Mouse (Mus musculus) common myeloid progenitor, adult 5-6 weeks (primary cell): ENCODE results near the gene 1700001C02Rik. TPM values are rescaled to one million over a fixed set of nuclear protein-coding genes. Genes with fewer than 3 reads are reported as not detected.
A peak's percentile ranks its signal among the peaks of the same experiment; 100 is the strongest.

Source experiments
- ATAC-seq: replicated peaks from 2 replicates; pipeline ENCODE4 v1.8.0; 2016; ENCODE audit warnings: low read depth, mild to moderate bottlenecking, moderate TSS enrichment, inconsistent platforms; ENCODE audit not compliant: poor library complexity, severe bottlenecking
- total RNA-seq: library from RNA; stranded (forward); fragments of 200-1000, 187-1606 nt; gene quantifications from 2 replicates; pipeline ENCODE4 v1.2.3, GENCODE M21; 2017

The 1700001C02Rik gene
- total RNA-seq, 1 experiment from 2014 or later = not detected

DNA sequence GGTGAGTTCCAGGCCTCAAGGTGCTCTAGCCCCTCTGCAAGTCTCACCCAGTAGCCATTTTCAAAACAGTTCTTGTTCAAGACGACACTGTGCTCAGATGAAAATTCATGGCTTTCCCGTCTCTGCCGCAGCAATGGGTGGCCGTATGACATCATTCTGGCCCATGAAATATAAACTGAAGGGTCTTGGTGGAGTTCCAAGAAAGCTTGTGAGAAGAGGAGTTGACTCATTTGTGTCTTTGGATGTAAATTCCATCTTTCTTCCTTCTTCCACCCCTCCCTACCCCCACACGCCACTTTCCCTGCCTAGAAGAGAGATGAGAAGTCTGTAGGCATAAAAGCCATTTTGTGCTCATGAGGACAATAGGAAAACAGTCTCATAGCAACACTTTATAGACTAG lies 25.0 kb downstream of the 1700001C02Rik start:
- ATAC-seq = no peak

DNA sequence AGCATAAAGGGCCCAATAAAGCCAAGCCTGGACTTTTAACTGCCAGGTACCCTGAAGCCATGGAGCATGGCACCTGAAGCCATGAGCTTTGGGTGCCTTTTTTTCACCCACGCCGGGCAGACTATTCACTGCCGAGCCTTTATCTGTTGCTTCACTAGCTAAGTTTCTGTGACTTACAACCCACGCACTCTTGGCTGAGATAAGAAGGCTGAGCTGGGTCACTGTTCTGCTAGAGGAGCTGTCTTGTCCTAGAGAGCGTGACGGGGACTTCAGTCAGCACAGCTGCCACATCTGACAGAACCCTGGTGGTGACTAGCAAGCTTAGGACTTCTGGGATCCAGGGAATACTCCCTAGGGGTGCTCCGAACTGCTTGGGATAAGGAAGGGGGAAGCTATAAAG lies 27.9 kb downstream of the 1700001C02Rik start:
- ATAC-seq = no peak

DNA sequence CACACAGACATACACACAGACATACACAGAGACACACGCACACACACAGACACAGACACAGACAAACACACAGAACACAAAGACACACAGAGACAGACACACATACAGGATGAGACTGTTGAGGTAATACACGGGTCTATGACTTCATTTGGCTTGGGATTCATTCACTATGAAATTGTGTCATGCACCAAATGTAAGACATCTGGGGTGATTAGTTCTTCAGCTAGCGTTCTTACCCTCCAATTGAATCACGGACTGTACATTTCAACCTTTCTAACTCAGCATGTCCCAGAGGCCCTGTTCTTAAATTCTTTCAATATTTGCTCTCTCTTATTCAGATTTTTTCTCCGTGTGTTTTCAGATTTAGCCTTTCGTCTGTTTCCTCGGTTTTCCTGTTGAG lies 28.8 kb downstream of the 1700001C02Rik start:
- no peak for ATAC-seq

DNA sequence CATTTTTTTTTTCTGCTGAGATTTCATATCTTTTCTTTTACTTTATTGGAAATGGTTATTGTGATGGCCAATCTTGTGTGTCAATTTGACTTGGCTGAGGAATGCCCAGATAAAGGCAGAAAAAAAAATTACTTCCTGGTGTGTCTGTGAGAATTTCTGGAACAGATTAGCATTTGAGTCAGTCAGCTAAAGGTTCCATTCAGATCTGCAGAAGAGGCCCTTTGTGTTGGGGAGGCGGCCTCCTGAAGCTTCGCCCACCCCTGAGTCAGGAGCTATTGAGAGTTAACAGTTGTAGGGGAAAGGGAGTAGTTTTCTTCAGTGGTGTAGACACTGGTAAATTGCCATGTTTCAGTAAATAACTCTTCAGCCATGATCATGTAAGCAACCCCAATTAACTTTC lies 29.4 kb downstream of the 1700001C02Rik start:
- ATAC-seq = no peak

GRCm38 (mm10) chr5:30496821-30497220 lies 31.0 kb downstream of the 1700001C02Rik start:
- ATAC-seq = no peak

- ATAC-seq = no peak
Observed at GRCm38 (mm10) chr5:30497299-30497698, 31.5 kb downstream of the 1700001C02Rik start.

DNA sequence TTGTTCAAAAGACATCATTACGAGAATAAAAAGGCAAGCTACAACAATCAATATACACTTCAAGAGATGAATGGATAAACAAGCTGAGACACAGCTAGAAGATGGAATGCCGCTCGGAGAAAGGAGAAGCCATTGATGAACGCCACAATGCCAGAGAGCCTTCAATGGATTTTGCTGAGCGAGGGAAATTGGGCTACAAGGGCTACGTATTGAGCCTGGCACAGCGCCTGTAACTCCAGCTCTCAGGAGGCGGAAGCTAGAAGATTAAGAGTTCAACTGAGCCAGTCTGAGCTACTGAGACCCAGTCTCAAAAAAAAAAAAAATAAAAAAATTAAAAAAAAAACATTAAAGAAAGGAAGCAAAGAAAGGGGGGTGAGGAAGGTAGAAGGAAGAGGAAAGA lies 47.3 kb downstream of the 1700001C02Rik start:
- ATAC-seq = no peak

GRCm38 (mm10) chr5:30516376-30516775 lies 50.5 kb downstream of the 1700001C02Rik start:
- peak; percentile 86 for ATAC-seq

DNA sequence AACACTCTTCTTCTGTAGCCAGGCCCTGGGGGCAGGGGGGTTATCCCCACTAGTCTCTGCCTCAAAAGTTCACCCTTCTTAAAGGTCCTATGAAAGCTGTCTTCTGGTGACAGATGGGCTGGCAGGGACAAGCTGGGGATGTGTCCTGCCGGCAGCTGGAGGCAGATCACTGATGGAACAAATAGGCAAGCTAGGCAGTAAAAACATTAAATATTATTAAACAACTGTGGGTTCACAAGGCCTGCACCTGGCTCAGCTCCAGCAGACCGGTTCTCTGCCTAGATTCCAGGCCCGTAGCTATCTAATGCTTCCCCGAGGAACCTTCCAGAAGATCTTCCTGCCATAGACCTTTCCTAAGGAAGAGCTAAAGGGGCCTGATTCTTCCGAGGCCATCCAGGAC lies 52.3 kb downstream of the 1700001C02Rik start:
- no peak for ATAC-seq

DNA sequence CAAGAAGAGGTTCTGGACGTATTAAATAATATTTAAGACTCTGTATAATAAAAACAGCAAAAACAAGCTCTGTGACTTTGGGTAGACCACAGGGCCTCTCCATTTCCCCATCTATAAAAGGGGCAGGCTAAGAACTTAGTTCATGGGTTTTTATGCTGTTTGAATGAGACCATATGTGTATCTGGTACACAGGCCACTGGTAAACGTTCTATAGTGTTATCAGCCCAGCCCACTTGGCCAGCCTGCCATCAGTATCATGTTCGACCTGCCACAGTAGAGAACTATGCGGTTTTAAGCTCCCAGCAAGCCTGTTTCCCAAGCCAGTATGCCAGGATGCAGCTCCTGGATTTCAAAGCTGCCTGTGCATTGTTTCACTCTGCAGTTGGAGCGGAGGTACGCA lies 52.7 kb downstream of the 1700001C02Rik start:
- ATAC-seq = peak; percentile 41; the same call in 1 of the 2 replicates

DNA sequence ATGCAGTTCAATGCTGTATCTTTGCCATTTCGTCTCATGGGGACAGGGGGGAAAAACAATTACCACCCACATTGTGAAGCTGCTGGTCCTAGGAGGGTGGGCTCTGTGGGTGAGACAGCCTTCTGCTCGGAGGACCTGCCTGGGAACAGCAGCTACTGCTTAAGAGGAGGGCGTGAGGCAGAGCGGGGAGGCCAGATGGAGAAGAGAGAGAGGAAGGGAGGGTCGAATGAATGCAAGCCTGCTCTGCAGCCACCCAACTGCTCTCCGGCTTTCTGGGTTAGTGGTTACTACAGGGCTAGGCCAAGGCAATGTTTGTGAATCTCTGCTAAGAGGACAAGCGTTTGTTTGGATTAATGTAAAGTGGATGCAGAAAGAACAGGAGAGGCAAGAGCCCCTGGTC lies 53.6 kb downstream of the 1700001C02Rik start:
- no peak for ATAC-seq

GRCm38 (mm10) chr5:30520214-30520732 lies 54.4 kb downstream of the 1700001C02Rik start:
- no peak for ATAC-seq

GRCm38 (mm10) chr5:30522406-30522805 lies 56.6 kb downstream of the 1700001C02Rik start:
- no peak for ATAC-seq

DNA sequence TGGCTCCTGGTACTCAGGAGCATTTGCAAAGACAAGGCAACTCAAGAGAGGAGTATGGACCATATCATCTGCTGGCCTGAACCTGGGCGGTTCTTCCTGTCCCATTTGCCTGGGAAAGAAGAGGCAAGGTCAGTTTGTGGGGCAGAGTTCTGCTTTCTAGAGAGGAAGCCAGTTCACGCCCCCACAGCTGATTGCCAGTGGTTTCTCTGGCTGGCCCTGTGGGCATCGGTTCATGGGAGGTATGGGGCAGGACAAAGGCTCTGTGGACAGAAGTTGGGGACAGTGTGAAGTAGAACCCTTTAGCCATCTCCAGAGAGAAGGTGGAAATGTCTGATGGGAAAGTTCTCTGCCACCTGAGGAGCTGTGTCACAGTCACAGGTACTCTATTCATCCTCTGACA lies 57.3 kb downstream of the 1700001C02Rik start:
- peak; percentile 52; the same call in 1 of the 2 replicates for ATAC-seq

GRCm38 (mm10) chr5:30524213-30524612 lies 58.4 kb downstream of the 1700001C02Rik start:
- peak; percentile 42; the same call in 1 of the 2 replicates for ATAC-seq

GRCm38 (mm10) chr5:30525920-30526836 lies 60.3 kb downstream of the 1700001C02Rik start:
- ATAC-seq = no peak

GRCm38 (mm10) chr5:30527129-30527528 lies 61.3 kb downstream of the 1700001C02Rik start:
- no peak for ATAC-seq

- ATAC-seq = no peak
Observed at GRCm38 (mm10) chr5:30528906-30529305, 63.1 kb downstream of the 1700001C02Rik start.
